Mouse (Mus musculus): Measurements from ENCODE around the gene Flt3l. TPM values are rescaled to one million over a fixed set of nuclear protein-coding genes. Genes with fewer than 3 reads are reported as not detected.

Gene Flt3l
- polyA plus RNA-seq, 1 experiment from 2014 or later, result 2.2 TPM

DNA sequence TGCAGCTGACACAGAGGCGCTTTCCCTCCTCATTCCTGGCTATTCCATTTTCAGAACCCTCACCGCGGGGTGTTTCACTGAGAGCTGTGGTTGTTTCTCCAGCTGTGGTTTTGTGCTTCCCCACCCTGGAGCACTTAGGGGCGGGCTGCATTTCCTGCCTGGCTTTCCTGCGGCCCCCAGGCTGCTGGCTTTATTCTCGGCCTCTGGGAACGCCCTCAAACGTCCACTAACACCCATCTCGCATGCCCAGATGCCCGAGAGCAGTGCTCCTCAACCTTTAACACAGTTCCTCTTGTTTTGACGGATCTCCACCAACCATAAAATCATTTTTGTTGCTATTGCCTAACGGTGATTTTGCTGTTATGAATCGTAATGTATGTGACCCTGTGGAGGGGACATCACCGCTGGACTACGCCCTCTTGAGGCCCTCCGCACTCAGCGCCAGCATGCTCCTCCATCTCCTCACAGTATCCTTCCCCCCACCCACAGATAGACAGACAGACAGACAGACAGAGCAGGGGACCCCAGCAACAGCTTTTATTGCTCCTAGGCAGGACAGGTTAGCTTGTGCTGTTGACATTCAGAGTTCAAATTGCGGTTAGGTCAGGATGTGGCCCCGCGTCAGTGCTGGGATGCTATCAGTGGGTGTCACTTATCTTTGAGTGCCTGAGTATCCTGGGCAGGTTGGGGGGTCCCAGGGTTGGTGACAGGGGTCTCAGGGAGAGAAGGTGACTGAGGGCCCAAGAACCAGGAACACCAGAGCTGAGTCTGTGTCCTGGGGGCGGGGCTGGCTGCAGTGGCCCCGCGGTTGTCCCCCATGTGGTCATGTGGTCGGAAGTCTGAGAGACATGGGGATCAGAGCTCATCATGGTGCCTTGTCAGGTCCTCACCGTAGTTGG is 53.6 kb downstream of the Flt3l start:
- no peaks in the 10 kb centered on the region for H3K9me3 ChIP-seq (ENCODE audit: control insufficient read depth, low read length)
- DNase-seq (ENCODE audit: low spot score) (no peak), ATAC-seq (ENCODE audit: low FRiP score, low TSS enrichment) (no peak)
- WGBS, result 71% methylated on average over 25 of the region's 25 CpGs
- H3K4me1 ChIP-seq (replicated peaks; ENCODE audit: control insufficient read depth, insufficient read depth), result no peaks in the 10 kb centered on the region
- no peak overlapping the region for H3K9ac ChIP-seq (ENCODE audit: low read length)
- no peak overlapping the region for H3K4me3 ChIP-seq (ENCODE audit: low read depth, low read length)
- H3K4me2 ChIP-seq (replicated peaks; ENCODE audit: low read depth), result no peak overlapping the region
- TF ChIP-seq CTCF (IDR thresholded peaks at IDR 0.05; ENCODE audit: low read depth) (0 out of 2 replicates have a peak, but pooled peaks have one; percentile 17), EP300 (optimal IDR thresholded peaks at IDR 0.05) (no peak)
- H3K27me3 ChIP-seq (ENCODE audit: control insufficient read depth, insufficient read depth, low read length), result no peaks in the 10 kb centered on the region
- peaks cover 3% of the 10 kb centered on the region; the same call in 1 of the 2 replicates for H3K36me3 ChIP-seq (ENCODE audit: control insufficient read depth, insufficient read depth, low read length)
- peak overlapping the region; percentile 58 for H3K27ac ChIP-seq (replicated peaks)

DNA sequence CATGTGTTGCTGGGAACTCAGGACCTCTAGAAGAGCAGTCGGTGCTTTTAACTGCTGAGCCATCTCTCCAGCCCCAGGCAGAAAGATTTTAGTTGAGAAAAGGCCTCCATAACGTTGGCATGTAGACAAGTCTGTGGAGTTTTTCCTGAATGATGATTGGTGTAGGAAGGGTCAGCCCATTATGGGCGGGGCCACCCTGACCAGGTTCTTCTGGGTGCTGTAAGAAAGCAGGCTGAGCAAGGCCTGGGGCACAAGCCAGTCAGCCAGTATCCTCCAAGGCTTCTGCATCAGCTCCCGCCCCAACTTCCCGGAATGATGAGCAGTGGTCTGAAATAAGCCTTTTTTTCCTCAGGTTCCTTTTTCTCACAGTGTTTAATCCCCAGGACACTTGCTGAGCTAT is 55.2 kb downstream of the Flt3l start:
- WGBS, result 45% methylated on average over 5 of the region's 5 CpGs
- no peak for DNase-seq (ENCODE audit: low spot score)
- Histone ChIP-seq H3K27ac (replicated peaks) (no peak overlapping the region), H3K4me3 (ENCODE audit: low read depth, low read length) (no peak overlapping the region), H3K36me3 (ENCODE audit: control insufficient read depth, insufficient read depth, low read length) (peaks cover 7% of the 10 kb centered on the region; the same call in 1 of the 2 replicates), H3K4me1 (replicated peaks; ENCODE audit: control insufficient read depth, insufficient read depth) (no peaks in the 10 kb centered on the region), H3K27me3 (ENCODE audit: control insufficient read depth, insufficient read depth, low read length) (no peaks in the 10 kb centered on the region), H3K9me3 (ENCODE audit: control insufficient read depth, low read length) (no peaks in the 10 kb centered on the region), H3K4me2 (replicated peaks; ENCODE audit: low read depth) (no peak overlapping the region), H3K9ac (ENCODE audit: low read length) (0 out of 2 replicates have a peak overlapping the region, but pooled peaks have one; percentile 8)
- no peak for TF ChIP-seq EP300 (optimal IDR thresholded peaks at IDR 0.05)
- no peak for TF ChIP-seq CTCF (IDR thresholded peaks at IDR 0.05; ENCODE audit: low read depth)
- no peak; the same call in 1 of the 2 replicates for ATAC-seq (ENCODE audit: low FRiP score, low TSS enrichment)

DNA sequence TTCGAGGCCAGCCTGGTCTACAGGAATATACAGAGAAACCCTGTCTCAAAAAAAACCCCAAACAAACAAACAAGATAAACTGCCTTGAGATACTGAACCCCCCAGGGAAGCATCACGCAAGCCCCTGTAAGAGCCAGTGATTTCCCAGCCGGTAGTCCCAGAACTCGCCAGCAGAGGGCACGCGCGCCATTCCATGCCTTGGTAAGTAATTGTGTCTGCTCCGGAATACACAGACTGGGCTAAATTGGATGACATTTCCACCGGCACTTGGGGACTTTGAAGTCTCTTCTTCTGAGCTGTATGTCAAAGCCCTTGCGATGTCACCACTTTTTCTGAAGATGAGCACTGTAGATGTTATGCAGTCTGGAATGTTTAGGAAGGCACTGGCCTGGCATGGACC is 56.4 kb downstream of the Flt3l start:
- TF ChIP-seq EP300 (optimal IDR thresholded peaks at IDR 0.05), result no peak
- peak; percentile 96 for TF ChIP-seq CTCF (IDR thresholded peaks at IDR 0.05; ENCODE audit: low read depth)
- H3K9me3 ChIP-seq (ENCODE audit: control insufficient read depth, low read length), result no peaks in the 10 kb centered on the region
- no peaks in the 10 kb centered on the region for H3K27me3 ChIP-seq (ENCODE audit: control insufficient read depth, insufficient read depth, low read length)
- H3K27ac ChIP-seq (replicated peaks), result no peak overlapping the region
- under 1% methylated on average over 10 of the region's 10 CpGs for WGBS
- H3K36me3 ChIP-seq (ENCODE audit: control insufficient read depth, insufficient read depth, low read length), result peaks cover 9% of the 10 kb centered on the region; the same call in 1 of the 2 replicates
- no peak overlapping the region for H3K9ac ChIP-seq (ENCODE audit: low read length)
- peak; percentile 90 for DNase-seq (ENCODE audit: low spot score)
- H3K4me3 ChIP-seq (ENCODE audit: low read depth, low read length), result no peak overlapping the region
- no peaks in the 10 kb centered on the region for H3K4me1 ChIP-seq (replicated peaks; ENCODE audit: control insufficient read depth, insufficient read depth)
- no peak overlapping the region for H3K4me2 ChIP-seq (replicated peaks; ENCODE audit: low read depth)
- ATAC-seq (ENCODE audit: low FRiP score, low TSS enrichment), result peak; percentile 33; the same call in 1 of the 2 replicates

MicroRNAs encoded within 50 kb of the gene (microRNA counts, 519-probe panel; counts per million panel counts)
- 4,366 counts per million, percentile 41 among the panel's probes with 10 or more counts for microRNA mmu-miR-150

Small RNA genes within 50 kb of the gene (microRNA-seq; reads per million reads assigned to microRNA genes)
- gene Mir150 (51.1 reads per million, percentile 36 among the genes with 10 or more reads in this experiment), gene Mir5121 (15.8 reads per million, percentile 23 among the genes with 10 or more reads in this experiment), gene Mir7055 (not detected)

Other genes starting within 250 kb of the Flt3l start
- gene Med25, start 243.7 kb downstream of the Flt3l start, polyA plus RNA-seq (2015; fragmentation: Nextera tagmentation; extraction: Ambion mirVana), result 64.4 and 75.3 TPM in 2 replicates
- gene Fuz, start 240.4 kb downstream of the Flt3l start, polyA plus RNA-seq (2015; fragmentation: Nextera tagmentation; extraction: Ambion mirVana), result 13.1 and 15.6 TPM in 2 replicates
- 29.3 and 33.9 TPM in 2 replicates for gene Ap2a1, start 206.9 kb downstream of the Flt3l start, polyA plus RNA-seq (2015; fragmentation: Nextera tagmentation; extraction: Ambion mirVana)
- gene Tsks, start 193.2 kb downstream of the Flt3l start, polyA plus RNA-seq (2015; fragmentation: Nextera tagmentation; extraction: Ambion mirVana), result 0.08 TPM in 1 of 2 replicates, not detected in the other
- 5.6 and 7.3 TPM in 2 replicates for gene Cpt1c, start 161.6 kb downstream of the Flt3l start, polyA plus RNA-seq (2015; fragmentation: Nextera tagmentation; extraction: Ambion mirVana)
- 181 and 185 TPM in 2 replicates for gene Prmt1, start 149.9 kb downstream of the Flt3l start, polyA plus RNA-seq (2015; fragmentation: Nextera tagmentation; extraction: Ambion mirVana)
- 55.7 and 59.8 TPM in 2 replicates for gene Irf3, start 138.8 kb downstream of the Flt3l start, polyA plus RNA-seq (2015; fragmentation: Nextera tagmentation; extraction: Ambion mirVana)
- 23.0 and 23.4 TPM in 2 replicates for gene Bcl2l12, start 137.7 kb downstream of the Flt3l start, polyA plus RNA-seq (2015; fragmentation: Nextera tagmentation; extraction: Ambion mirVana)
- 14.9 and 18.6 TPM in 2 replicates for gene Scaf1, start 120.1 kb downstream of the Flt3l start, polyA plus RNA-seq (2015; fragmentation: Nextera tagmentation; extraction: Ambion mirVana)
- gene Rras, start 118.5 kb downstream of the Flt3l start, polyA plus RNA-seq (2015; fragmentation: Nextera tagmentation; extraction: Ambion mirVana), result 81.5 and 87.2 TPM in 2 replicates
- 3.4 and 3.8 TPM in 2 replicates for gene Prr12, start 83.6 kb downstream of the Flt3l start, polyA plus RNA-seq (2015; fragmentation: Nextera tagmentation; extraction: Ambion mirVana)
- 43.0 and 44.1 TPM in 2 replicates for gene Nosip, start 74.0 kb downstream of the Flt3l start, polyA plus RNA-seq (2015; fragmentation: Nextera tagmentation; extraction: Ambion mirVana)
- 33.6 and 37.4 TPM in 2 replicates for gene Prrg2, start 73.8 kb downstream of the Flt3l start, polyA plus RNA-seq (2015; fragmentation: Nextera tagmentation; extraction: Ambion mirVana)
- 157 and 176 TPM in 2 replicates for gene Rcn3, start 44.2 kb downstream of the Flt3l start, polyA plus RNA-seq (2015; fragmentation: Nextera tagmentation; extraction: Ambion mirVana)
- gene Fcgrt, start 32.6 kb downstream of the Flt3l start, polyA plus RNA-seq (2015; fragmentation: Nextera tagmentation; extraction: Ambion mirVana), result 76.1 and 76.9 TPM in 2 replicates
- 1,142 and 1,191 TPM in 2 replicates for gene Rps11, start 12.0 kb downstream of the Flt3l start, polyA plus RNA-seq (2015; fragmentation: Nextera tagmentation; extraction: Ambion mirVana)
- 1,442 and 1,485 TPM in 2 replicates for gene Rpl13a, start 7.7 kb downstream of the Flt3l start, polyA plus RNA-seq (2015; fragmentation: Nextera tagmentation; extraction: Ambion mirVana)
- 0.17 and 1.1 TPM in 2 replicates for gene Gm45713, start 201 bp downstream of the Flt3l start, polyA plus RNA-seq (2015; fragmentation: Nextera tagmentation; extraction: Ambion mirVana)
- 48.8 and 49.0 TPM in 2 replicates for gene Pih1d1, start 17.9 kb upstream of the Flt3l start, polyA plus RNA-seq (2015; fragmentation: Nextera tagmentation; extraction: Ambion mirVana)
- 24.6 and 25.6 TPM in 2 replicates for gene Aldh16a1, start 18.2 kb upstream of the Flt3l start, polyA plus RNA-seq (2015; fragmentation: Nextera tagmentation; extraction: Ambion mirVana)
- 0.07 TPM in 1 of 2 replicates, not detected in the other for gene Slc17a7, start 27.5 kb upstream of the Flt3l start, polyA plus RNA-seq (2015; fragmentation: Nextera tagmentation; extraction: Ambion mirVana)
- gene Gfy, start 43.1 kb upstream of the Flt3l start, polyA plus RNA-seq (2015; fragmentation: Nextera tagmentation; extraction: Ambion mirVana), result not detected in 2 replicates
- not detected in 2 replicates for gene Pth2, start 44.6 kb upstream of the Flt3l start, polyA plus RNA-seq (2015; fragmentation: Nextera tagmentation; extraction: Ambion mirVana)
- gene Ccdc155, start 68.5 kb upstream of the Flt3l start, polyA plus RNA-seq (2015; fragmentation: Nextera tagmentation; extraction: Ambion mirVana), result 0.07 and 0.13 TPM in 2 replicates
- 48.4 TPM in 2 replicates for gene Dkkl1, start 75.7 kb upstream of the Flt3l start, polyA plus RNA-seq (2015; fragmentation: Nextera tagmentation; extraction: Ambion mirVana)
- gene Tead2, start 79.3 kb upstream of the Flt3l start, polyA plus RNA-seq (2015; fragmentation: Nextera tagmentation; extraction: Ambion mirVana), result 26.8 and 29.5 TPM in 2 replicates
- gene Cd37, start 102.7 kb upstream of the Flt3l start, polyA plus RNA-seq (2015; fragmentation: Nextera tagmentation; extraction: Ambion mirVana), result 1.5 and 1.8 TPM in 2 replicates
- gene Slc6a16, start 104.7 kb upstream of the Flt3l start, polyA plus RNA-seq (2015; fragmentation: Nextera tagmentation; extraction: Ambion mirVana), result 0.07 and 0.18 TPM in 2 replicates
- gene Slc6a21, start 141.1 kb upstream of the Flt3l start, polyA plus RNA-seq (2015; fragmentation: Nextera tagmentation; extraction: Ambion mirVana), result not detected in 2 replicates
- 22.7 and 23.7 TPM in 2 replicates for gene Trpm4, start 197.3 kb upstream of the Flt3l start, polyA plus RNA-seq (2015; fragmentation: Nextera tagmentation; extraction: Ambion mirVana)
- 0.80 and 0.85 TPM in 2 replicates for gene Hrc, start 198.9 kb upstream of the Flt3l start, polyA plus RNA-seq (2015; fragmentation: Nextera tagmentation; extraction: Ambion mirVana)
- 6.0 and 7.1 TPM in 2 replicates for gene Ppfia3, start 230.6 kb upstream of the Flt3l start, polyA plus RNA-seq (2015; fragmentation: Nextera tagmentation; extraction: Ambion mirVana)
- gene Lin7b, start 234.2 kb upstream of the Flt3l start, polyA plus RNA-seq (2015; fragmentation: Nextera tagmentation; extraction: Ambion mirVana), result 5.9 and 6.1 TPM in 2 replicates

Data from stomach, postnatal 0 days (tissue).